Mouse (Mus musculus): ENCODE data around the gene Kcns3.

The Kcns3 gene

GRCm38 (mm10) chr12:11151015-11151414 is at the start of gene Kcns3:
Kcns3 (minus strand) TSS chr12:11151056.
- no peak for DNase-seq (ENCODE audit: low spot score in 2 of 2)

GRCm38 (mm10) chr12:11198551-11198950 is 47.7 kb upstream of the Kcns3 start:
- DNase-seq (ENCODE audit: low spot score in 2 of 2) = no peak

- DNase-seq (ENCODE audit: low spot score in 2 of 2) = no peak
Measured at GRCm38 (mm10) chr12:11198026-11198425, 47.2 kb upstream of the Kcns3 start.

GRCm38 (mm10) chr12:11196830-11197229 is 46.0 kb upstream of the Kcns3 start:
- no peak for DNase-seq (ENCODE audit: low spot score in 2 of 2)

- DNase-seq (ENCODE audit: low spot score in 2 of 2) = peak; percentile 67 to 78
Measured at GRCm38 (mm10) chr12:11196142-11196597, 45.3 kb upstream of the Kcns3 start.

GRCm38 (mm10) chr12:11195031-11195430 is 44.2 kb upstream of the Kcns3 start:
- no peak for DNase-seq (ENCODE audit: low spot score in 2 of 2)

GRCm38 (mm10) chr12:11178486-11179154 is 27.8 kb upstream of the Kcns3 start:
- peak; percentile 54 to 77 for DNase-seq (ENCODE audit: low spot score in 2 of 2)

GRCm38 (mm10) chr12:11177408-11178394 is 26.8 kb upstream of the Kcns3 start:
- DNase-seq (ENCODE audit: low spot score in 2 of 2) = no peak

GRCm38 (mm10) chr12:11158670-11159069 is 7.8 kb upstream of the Kcns3 start:
- DNase-seq (ENCODE audit: low spot score in 2 of 2) = no peak

- no peak for DNase-seq (ENCODE audit: low spot score in 2 of 2)
Measured at GRCm38 (mm10) chr12:11155123-11155522, 4.3 kb upstream of the Kcns3 start.

- DNase-seq (ENCODE audit: low spot score in 2 of 2) = no peak
Measured at GRCm38 (mm10) chr12:11153587-11153986, 2.7 kb upstream of the Kcns3 start.

GRCm38 (mm10) chr12:11150192-11150935 is 492 bp downstream of the Kcns3 start:
- no peak for DNase-seq (ENCODE audit: low spot score in 2 of 2)

GRCm38 (mm10) chr12:11149421-11150191 is 1.2 kb downstream of the Kcns3 start:
- DNase-seq (ENCODE audit: low spot score in 2 of 2) = no peak

- no peak for DNase-seq (ENCODE audit: low spot score in 2 of 2)
Measured at GRCm38 (mm10) chr12:11149121-11149420, 1.8 kb downstream of the Kcns3 start.

GRCm38 (mm10) chr12:11144894-11145293 is 6.0 kb downstream of the Kcns3 start:
- DNase-seq (ENCODE audit: low spot score in 2 of 2) = no peak

GRCm38 (mm10) chr12:11132418-11132817 is 18.4 kb downstream of the Kcns3 start:
- no peak for DNase-seq (ENCODE audit: low spot score in 2 of 2)

- no peak for DNase-seq (ENCODE audit: low spot score in 2 of 2)
Measured at GRCm38 (mm10) chr12:11129188-11129587, 21.7 kb downstream of the Kcns3 start.

- DNase-seq (ENCODE audit: low spot score in 2 of 2) = no peak
Measured at GRCm38 (mm10) chr12:11126186-11126759, 24.6 kb downstream of the Kcns3 start.

- DNase-seq (ENCODE audit: low spot score in 2 of 2) = no peak
Measured at GRCm38 (mm10) chr12:11101565-11101964, 49.3 kb downstream of the Kcns3 start.

- no peak for DNase-seq (ENCODE audit: low spot score in 2 of 2)
Measured at GRCm38 (mm10) chr12:11088626-11089372, 62.1 kb downstream of the Kcns3 start.

Measured in spleen, postnatal 14 days (tissue).